Mouse (Mus musculus): ENCODE data around the gene Gm27029. TPM values are rescaled to one million over a fixed set of nuclear protein-coding genes. Genes with fewer than 3 reads are reported as not detected.
A peak's percentile ranks its signal among the peaks of the same experiment; 100 is the strongest.

The Gm27029 gene
- polyA plus RNA-seq, 1 experiment from 2014 or later: 9.2 TPM

GRCm38 (mm10) chr11:101420148-101420547, 4.4 kb downstream of the Gm27029 start:
- WGBS: 78% methylated on average over 5 of the region's 5 CpGs
- Histone ChIP-seq H3K4me3 (ENCODE audit: low read depth, low read length) (no peak overlapping the region), H3K4me2 (no peak overlapping the region), H3K27ac (ENCODE audit: low read depth, low read length) (no peak overlapping the region), H3K36me3 (ENCODE audit: control insufficient read depth, insufficient read depth, low read length) (no peaks in the 10 kb centered on the region), H3K4me1 (replicated peaks; ENCODE audit: control insufficient read depth, insufficient read depth, low read length) (peaks cover 11% of the 10 kb centered on the region), H3K27me3 (replicated peaks; ENCODE audit: control insufficient read depth, insufficient read depth, low read length) (no peaks in the 10 kb centered on the region), H3K9ac (ENCODE audit: low read depth, low read length) (peak overlapping the region; percentile 20; the same call in 1 of the 2 replicates), H3K9me3 (ENCODE audit: control insufficient read depth, low read length) (no peaks in the 10 kb centered on the region)
- DNase-seq (ENCODE audit: low spot score): no peak
- ATAC-seq (replicated peaks; ENCODE audit: low FRiP score): no peak

- peaks cover 10% of the 10 kb centered on the region for H3K4me1 ChIP-seq (replicated peaks; ENCODE audit: control insufficient read depth, insufficient read depth, low read length)
- H3K9me3 ChIP-seq (ENCODE audit: control insufficient read depth, low read length): no peaks in the 10 kb centered on the region
- no peak for DNase-seq (ENCODE audit: low spot score)
- 33% methylated on average over 3 of the region's 3 CpGs for WGBS
- no peak overlapping the region for H3K4me2 ChIP-seq
- no peaks in the 10 kb centered on the region for H3K27me3 ChIP-seq (replicated peaks; ENCODE audit: control insufficient read depth, insufficient read depth, low read length)
- no peak overlapping the region for H3K9ac ChIP-seq (ENCODE audit: low read depth, low read length)
- no peak for ATAC-seq (replicated peaks; ENCODE audit: low FRiP score)
- H3K27ac ChIP-seq (ENCODE audit: low read depth, low read length): no peak overlapping the region
- H3K36me3 ChIP-seq (ENCODE audit: control insufficient read depth, insufficient read depth, low read length): no peaks in the 10 kb centered on the region
- no peak overlapping the region for H3K4me3 ChIP-seq (ENCODE audit: low read depth, low read length)
Observed at GRCm38 (mm10) chr11:101419610-101420009, 5.0 kb downstream of the Gm27029 start.

- Histone ChIP-seq H3K36me3 (ENCODE audit: control insufficient read depth, insufficient read depth, low read length) (0 out of 2 replicates have a peak, but pooled peaks cover 2% of the 10 kb centered on the region), H3K27me3 (replicated peaks; ENCODE audit: control insufficient read depth, insufficient read depth, low read length) (no peaks in the 10 kb centered on the region), H3K27ac (ENCODE audit: low read depth, low read length) (no peak overlapping the region), H3K9ac (ENCODE audit: low read depth, low read length) (no peak overlapping the region), H3K4me1 (replicated peaks; ENCODE audit: control insufficient read depth, insufficient read depth, low read length) (peaks cover 5% of the 10 kb centered on the region), H3K4me2 (no peak overlapping the region), H3K4me3 (ENCODE audit: low read depth, low read length) (no peak overlapping the region), H3K9me3 (ENCODE audit: control insufficient read depth, low read length) (no peaks in the 10 kb centered on the region)
- 67% methylated on average over 6 of the region's 6 CpGs for WGBS
- no peak for DNase-seq (ENCODE audit: low spot score)
- ATAC-seq (replicated peaks; ENCODE audit: low FRiP score): no peak
Observed at GRCm38 (mm10) chr11:101418991-101419390, 5.6 kb downstream of the Gm27029 start.

- under 1% methylated on average over 45 of the region's 45 CpGs for WGBS
- DNase-seq (ENCODE audit: low spot score): peak; percentile 92
- peaks cover 6% of the 10 kb centered on the region; the same call in 1 of the 2 replicates for H3K36me3 ChIP-seq (ENCODE audit: control insufficient read depth, insufficient read depth, low read length)
- H3K9me3 ChIP-seq (ENCODE audit: control insufficient read depth, low read length): no peaks in the 10 kb centered on the region
- H3K4me2 ChIP-seq: peak within 1 kb of the TSS; percentile 75
- peak within 1 kb of the TSS; percentile 46 for H3K27ac ChIP-seq (ENCODE audit: low read depth, low read length)
- ATAC-seq (replicated peaks; ENCODE audit: low FRiP score): peak; percentile 66
- peak within 1 kb of the TSS; percentile 83 for H3K4me3 ChIP-seq (ENCODE audit: low read depth, low read length)
- H3K9ac ChIP-seq (ENCODE audit: low read depth, low read length): peak within 1 kb of the TSS; percentile 89
- H3K4me1 ChIP-seq (replicated peaks; ENCODE audit: control insufficient read depth, insufficient read depth, low read length): peaks cover 4% of the 10 kb centered on the region
- no peaks in the 10 kb centered on the region for H3K27me3 ChIP-seq (replicated peaks; ENCODE audit: control insufficient read depth, insufficient read depth, low read length)
Observed at GRCm38 (mm10) chr11:101417101-101417855, 7.3 kb downstream of the Gm27029 start, which contains the start of gene Aarsd1. Aarsd1 (minus strand) TSS chr11:101417615.

- ATAC-seq (replicated peaks; ENCODE audit: low FRiP score) (peak; percentile 57; the same call in 1 of the 2 replicates), DNase-seq (ENCODE audit: low spot score) (peak; percentile 43)
- Histone ChIP-seq H3K9ac (ENCODE audit: low read depth, low read length) (peak overlapping the region; percentile 89), H3K27me3 (replicated peaks; ENCODE audit: control insufficient read depth, insufficient read depth, low read length) (no peaks in the 10 kb centered on the region), H3K4me1 (replicated peaks; ENCODE audit: control insufficient read depth, insufficient read depth, low read length) (peaks cover 4% of the 10 kb centered on the region), H3K27ac (ENCODE audit: low read depth, low read length) (peak overlapping the region; percentile 46; the same call in 1 of the 2 replicates), H3K36me3 (ENCODE audit: control insufficient read depth, insufficient read depth, low read length) (peaks cover 13% of the 10 kb centered on the region; the same call in 1 of the 2 replicates), H3K4me3 (ENCODE audit: low read depth, low read length) (peak overlapping the region; percentile 83), H3K9me3 (ENCODE audit: control insufficient read depth, low read length) (no peaks in the 10 kb centered on the region), H3K4me2 (peak overlapping the region; percentile 75)
- WGBS: under 1% methylated on average over 11 of the region's 11 CpGs
Observed at GRCm38 (mm10) chr11:101416433-101417100, 8.0 kb downstream of the Gm27029 start.

- Histone ChIP-seq H3K4me3 (ENCODE audit: low read depth, low read length) (no peak overlapping the region), H3K4me2 (no peak overlapping the region), H3K4me1 (replicated peaks; ENCODE audit: control insufficient read depth, insufficient read depth, low read length) (peaks cover 4% of the 10 kb centered on the region), H3K9me3 (ENCODE audit: control insufficient read depth, low read length) (no peaks in the 10 kb centered on the region), H3K9ac (ENCODE audit: low read depth, low read length) (no peak overlapping the region), H3K27me3 (replicated peaks; ENCODE audit: control insufficient read depth, insufficient read depth, low read length) (no peaks in the 10 kb centered on the region), H3K27ac (ENCODE audit: low read depth, low read length) (no peak overlapping the region), H3K36me3 (ENCODE audit: control insufficient read depth, insufficient read depth, low read length) (peaks cover 22% of the 10 kb centered on the region; the same call in 1 of the 2 replicates)
- WGBS: 83% methylated on average over 2 of the region's 2 CpGs
- no peak for DNase-seq (ENCODE audit: low spot score)
- ATAC-seq (replicated peaks; ENCODE audit: low FRiP score): no peak
Observed at GRCm38 (mm10) chr11:101415306-101415705, 9.3 kb downstream of the Gm27029 start.

GRCm38 (mm10) chr11:101395110-101395509, 29.5 kb downstream of the Gm27029 start:
- no peaks in the 10 kb centered on the region for H3K36me3 ChIP-seq (ENCODE audit: control insufficient read depth, insufficient read depth, low read length)
- no peak overlapping the region for H3K27ac ChIP-seq (ENCODE audit: low read depth, low read length)
- 8% methylated on average over 8 of the region's 8 CpGs for WGBS

GRCm38 (mm10) chr11:101381817-101382216, 42.8 kb downstream of the Gm27029 start:
- no peak overlapping the region for H3K4me2 ChIP-seq
- H3K36me3 ChIP-seq (ENCODE audit: control insufficient read depth, insufficient read depth, low read length): no peaks in the 10 kb centered on the region
- DNase-seq (ENCODE audit: low spot score): no peak
- ATAC-seq (replicated peaks; ENCODE audit: low FRiP score): no peak
- WGBS: 30% methylated on average over 4 of the region's 4 CpGs
- H3K4me1 ChIP-seq (replicated peaks; ENCODE audit: control insufficient read depth, insufficient read depth, low read length): no peaks in the 10 kb centered on the region
- no peak overlapping the region for H3K9ac ChIP-seq (ENCODE audit: low read depth, low read length)
- H3K27me3 ChIP-seq (replicated peaks; ENCODE audit: control insufficient read depth, insufficient read depth, low read length): peaks cover 3% of the 10 kb centered on the region; the same call in 1 of the 2 replicates
- H3K9me3 ChIP-seq (ENCODE audit: control insufficient read depth, low read length): no peaks in the 10 kb centered on the region
- no peak overlapping the region for H3K4me3 ChIP-seq (ENCODE audit: low read depth, low read length)
- H3K27ac ChIP-seq (ENCODE audit: low read depth, low read length): no peak overlapping the region

More at GRCm38 (mm10) chr11:101395110-101395509, 29.5 kb downstream of the Gm27029 start:
- Histone ChIP-seq H3K9ac (ENCODE audit: low read depth, low read length) (no peak overlapping the region), H3K27me3 (replicated peaks; ENCODE audit: control insufficient read depth, insufficient read depth, low read length) (no peaks in the 10 kb centered on the region), H3K4me2 (no peak overlapping the region), H3K9me3 (ENCODE audit: control insufficient read depth, low read length) (no peaks in the 10 kb centered on the region), H3K4me3 (ENCODE audit: low read depth, low read length) (no peak overlapping the region), H3K4me1 (replicated peaks; ENCODE audit: control insufficient read depth, insufficient read depth, low read length) (no peaks in the 10 kb centered on the region)
- ATAC-seq (replicated peaks; ENCODE audit: low FRiP score): peak; percentile 26; the same call in 1 of the 2 replicates
- peak; percentile 66 for DNase-seq (ENCODE audit: low spot score)

Measured in liver, embryonic 11.5 days (tissue).